Mouse (Mus musculus) spleen, postnatal 10 days (tissue): ENCODE measurements around the gene Specc1l.
A peak's percentile ranks its signal among the peaks of the same experiment; 100 is the strongest.
"Not testable (repeated sequence)": the region's sequence is repeated elsewhere in the genome, so short reads cannot be mapped to it uniquely, and the experiment has no call there.

Experiments
- DNase-seq, 2 experiments: peaks; one replicate each; pipeline ENCODE4 v3.0.0; 2021 to 2022; ENCODE audit warnings: low spot score in 2 of 2

The Specc1l gene

DNA sequence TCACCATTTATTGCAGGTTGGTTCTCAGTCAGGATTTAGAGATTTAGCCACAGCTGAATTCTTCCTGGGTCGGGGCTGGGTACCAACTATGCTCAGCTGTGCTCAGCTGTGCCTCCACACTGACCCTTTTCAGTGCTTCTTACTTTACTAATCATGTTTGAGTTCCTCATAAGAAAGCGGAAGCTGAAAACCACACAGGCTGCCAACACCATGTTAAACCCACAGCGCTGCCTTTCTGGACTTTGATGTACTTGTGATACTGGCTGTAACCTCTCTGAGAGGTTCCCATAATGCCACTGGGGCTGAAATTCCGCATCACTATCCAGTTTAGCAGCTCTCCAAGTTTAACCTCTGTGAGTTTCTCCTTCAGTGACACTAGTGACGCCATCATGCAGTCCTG, 70.8 kb downstream of the Specc1l start:
- DNase-seq = peak in 1 of 2 experiments; percentile 60

DNA sequence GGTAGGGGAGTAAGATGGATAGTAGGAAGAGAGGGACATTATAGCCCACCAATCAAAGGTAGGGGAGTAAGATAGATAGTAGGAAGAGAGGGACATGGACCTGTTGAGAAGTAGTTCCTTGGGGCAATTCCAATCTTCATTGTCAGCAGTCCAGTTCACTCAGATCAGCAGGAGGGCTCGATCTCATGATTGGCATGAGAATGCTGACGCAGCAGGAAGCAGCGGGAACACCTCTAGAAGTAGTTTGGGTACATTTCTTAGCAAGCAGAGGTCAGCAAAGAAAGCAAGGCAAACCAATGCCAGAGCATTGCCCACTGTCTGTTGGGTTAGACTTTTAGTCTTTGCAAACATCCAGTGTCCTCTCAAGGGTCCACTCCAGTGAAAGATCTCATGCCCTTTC, 71.9 kb downstream of the Specc1l start:
- no peak for DNase-seq

GRCm38 (mm10) chr10:75288579-75288978, 76.7 kb downstream of the Specc1l start:
- DNase-seq = no peak

DNA sequence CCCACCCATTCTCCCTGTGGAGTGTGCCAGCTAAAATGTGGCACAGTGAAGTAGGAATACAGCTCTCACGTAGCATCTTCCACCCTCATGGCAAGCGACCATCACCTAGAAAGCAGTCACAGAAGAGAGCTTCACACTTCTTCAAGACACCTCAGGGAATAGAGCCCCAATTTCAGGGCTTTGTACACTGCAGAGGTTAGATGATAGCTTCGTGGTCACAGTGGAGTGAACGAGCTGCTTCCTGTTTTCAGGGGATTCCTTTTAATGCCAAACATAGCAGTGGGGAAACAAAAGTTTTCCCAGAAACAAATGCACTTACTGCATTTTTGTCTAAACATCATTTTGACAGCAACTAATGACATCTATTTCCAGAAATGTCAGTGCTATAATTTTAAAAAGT, 77.5 kb downstream of the Specc1l start:
- DNase-seq = no peak

- DNase-seq = no peak
Observed at GRCm38 (mm10) chr10:75290650-75291049, 78.8 kb downstream of the Specc1l start.

GRCm38 (mm10) chr10:75291338-75291737, 79.5 kb downstream of the Specc1l start:
- DNase-seq = no peak

GRCm38 (mm10) chr10:75292206-75292605, 80.3 kb downstream of the Specc1l start:
- DNase-seq = not testable (repeated sequence)

GRCm38 (mm10) chr10:75293288-75293687, 81.4 kb downstream of the Specc1l start:
- DNase-seq = no peak

GRCm38 (mm10) chr10:75294362-75294761, 82.5 kb downstream of the Specc1l start:
- DNase-seq = no peak

DNA sequence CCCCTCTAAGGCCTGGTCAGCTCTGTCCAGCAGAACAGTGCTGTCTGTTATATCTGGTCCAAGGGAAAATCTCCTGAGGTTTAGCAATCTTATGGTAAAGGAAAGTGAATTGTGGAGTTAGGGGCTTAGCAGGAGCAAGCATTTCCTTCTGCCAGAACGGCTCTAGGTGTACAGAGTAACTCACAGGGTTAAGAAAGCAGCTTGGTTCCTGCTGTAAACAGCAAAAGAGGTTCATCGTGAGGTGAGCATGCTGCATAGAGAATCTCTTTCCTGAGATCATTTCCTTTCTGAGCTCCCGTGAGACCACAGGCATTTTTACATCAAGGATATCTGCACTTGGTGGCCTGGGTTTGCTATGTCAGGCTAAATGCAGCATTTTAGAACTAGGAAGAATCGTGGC, 83.1 kb downstream of the Specc1l start:
- DNase-seq = no peak

GRCm38 (mm10) chr10:75298608-75299007, 86.7 kb downstream of the Specc1l start:
- no peak for DNase-seq

- DNase-seq = peak; percentile 48 to 76
Observed at GRCm38 (mm10) chr10:75299785-75300418, 88.0 kb downstream of the Specc1l start.

DNA sequence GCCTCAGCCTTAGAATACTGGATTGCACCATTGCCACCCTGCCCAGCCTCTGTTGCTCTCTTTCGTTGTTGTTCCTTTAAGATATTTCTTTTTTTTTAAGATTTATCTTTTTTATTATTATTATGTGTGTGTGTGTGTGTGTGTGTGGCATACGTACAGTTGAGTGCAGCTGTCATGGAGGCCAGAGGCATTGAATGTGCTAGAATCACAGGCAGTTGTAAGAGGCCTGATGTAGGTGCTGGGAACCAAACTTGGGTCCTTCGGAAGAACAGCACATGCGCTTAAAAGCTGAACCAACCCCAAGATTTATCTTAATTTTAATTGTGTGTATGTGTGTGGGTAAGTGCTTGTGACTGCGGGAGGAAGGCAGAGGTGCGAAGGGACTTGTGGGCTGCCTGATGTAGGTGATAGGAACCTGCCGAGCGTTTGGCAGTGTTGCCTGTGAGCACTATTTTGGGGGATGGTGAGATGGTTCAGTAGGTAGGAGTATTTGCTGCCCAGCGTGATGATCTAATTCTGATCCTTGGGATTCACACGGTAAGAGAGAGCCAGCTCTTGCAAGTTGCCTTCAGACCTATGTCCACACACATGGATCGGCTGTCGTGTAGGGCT, 89.4 kb downstream of the Specc1l start:
- peak in 1 of 2 experiments; percentile 11 for DNase-seq

DNA sequence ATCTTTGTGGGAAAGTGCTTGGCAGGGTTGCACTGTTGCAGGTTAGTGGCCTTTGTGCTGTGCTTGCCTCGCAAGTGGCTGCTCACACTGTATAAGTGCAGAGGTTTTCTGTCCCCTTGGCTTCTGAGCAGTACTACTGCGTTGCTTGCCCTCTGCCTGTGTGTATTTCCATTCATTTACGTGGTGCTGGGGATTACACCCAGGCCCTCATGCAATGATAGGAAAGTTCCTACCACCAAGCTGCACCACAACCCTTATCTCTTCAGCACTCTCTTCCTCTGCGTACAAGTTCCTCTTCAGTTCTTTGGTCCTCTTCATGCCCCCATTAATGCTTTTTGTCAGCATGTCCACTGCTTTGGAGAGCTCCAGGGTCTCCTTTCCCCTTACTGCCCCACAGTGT, 90.1 kb downstream of the Specc1l start:
- no peak for DNase-seq

DNA sequence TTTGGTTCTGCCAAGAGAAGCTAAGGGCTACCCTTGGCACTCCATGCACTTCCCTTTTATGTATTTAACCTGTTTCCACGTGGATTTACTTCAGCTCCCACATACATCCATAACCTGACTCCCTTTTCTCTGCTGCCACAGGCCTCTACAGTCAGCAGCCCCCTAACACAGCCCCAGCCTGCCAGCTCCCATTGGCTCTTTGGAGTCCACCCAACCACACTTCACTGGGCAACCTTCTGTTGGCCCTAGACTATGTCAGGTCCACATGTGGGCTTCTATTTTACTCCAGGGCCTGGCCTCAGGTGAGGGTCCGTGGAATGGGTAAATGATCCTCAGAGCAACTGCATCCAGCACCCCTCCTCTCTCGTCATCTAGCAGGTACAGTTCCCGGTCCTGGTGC, 90.7 kb downstream of the Specc1l start:
- DNase-seq = no peak

DNA sequence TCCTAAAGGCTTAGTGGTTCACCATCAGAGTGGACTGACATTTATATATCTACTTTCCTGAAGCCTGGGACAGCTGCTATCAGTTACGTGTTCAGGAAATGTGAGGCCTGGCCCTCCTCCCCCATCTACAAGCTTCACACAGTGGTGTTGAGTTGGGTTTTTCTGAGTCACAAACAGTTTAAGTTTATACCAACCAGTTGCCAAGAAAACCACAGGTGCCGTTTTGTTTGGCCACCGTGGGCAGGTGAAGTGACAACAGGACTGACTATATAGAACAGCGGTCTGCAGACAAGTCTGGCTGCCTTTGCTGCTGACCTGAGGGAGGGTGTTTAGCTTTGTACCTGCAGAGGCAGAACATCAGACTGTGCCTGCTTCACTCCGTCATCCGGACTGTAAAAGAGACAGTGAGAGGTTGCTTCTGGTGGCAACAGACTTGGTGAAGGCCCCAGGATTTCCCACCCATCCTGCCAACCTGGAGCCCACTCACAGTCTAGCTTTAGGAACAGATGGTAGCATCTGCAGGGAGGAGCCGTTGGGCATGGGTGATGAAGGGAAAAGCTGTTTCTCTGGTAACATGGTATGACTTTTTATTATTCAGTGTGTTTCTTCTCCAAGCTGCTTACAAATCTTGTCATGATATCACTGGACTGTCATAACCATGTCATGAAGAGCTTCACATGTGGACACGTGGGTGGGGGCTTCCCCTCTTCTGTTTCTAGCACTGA, 91.6 kb downstream of the Specc1l start:
- peak in 1 of 2 experiments; percentile 72 for DNase-seq

DNA sequence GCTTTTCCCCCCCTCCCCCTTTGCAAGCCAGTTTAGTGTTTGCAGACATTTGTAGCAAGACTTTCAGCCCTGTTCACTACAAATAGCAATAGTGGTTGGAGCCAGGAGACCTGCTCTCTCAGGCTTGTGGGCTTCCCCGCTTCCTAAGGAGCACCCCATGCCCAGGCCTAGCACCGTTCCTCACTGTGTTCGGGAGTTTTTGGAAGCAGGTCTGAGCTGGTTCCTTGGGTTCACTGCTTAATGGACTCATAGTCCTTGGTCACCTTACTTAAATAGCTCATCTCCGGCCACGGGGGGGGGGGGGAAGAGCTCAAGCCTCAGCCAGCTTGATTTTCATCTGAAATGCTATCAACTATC, 92.2 kb downstream of the Specc1l start:
- DNase-seq = no peak

GRCm38 (mm10) chr10:75304413-75304812, 92.5 kb downstream of the Specc1l start:
- no peak for DNase-seq

GRCm38 (mm10) chr10:75307130-75307529, 95.3 kb downstream of the Specc1l start:
- DNase-seq = no peak

DNA sequence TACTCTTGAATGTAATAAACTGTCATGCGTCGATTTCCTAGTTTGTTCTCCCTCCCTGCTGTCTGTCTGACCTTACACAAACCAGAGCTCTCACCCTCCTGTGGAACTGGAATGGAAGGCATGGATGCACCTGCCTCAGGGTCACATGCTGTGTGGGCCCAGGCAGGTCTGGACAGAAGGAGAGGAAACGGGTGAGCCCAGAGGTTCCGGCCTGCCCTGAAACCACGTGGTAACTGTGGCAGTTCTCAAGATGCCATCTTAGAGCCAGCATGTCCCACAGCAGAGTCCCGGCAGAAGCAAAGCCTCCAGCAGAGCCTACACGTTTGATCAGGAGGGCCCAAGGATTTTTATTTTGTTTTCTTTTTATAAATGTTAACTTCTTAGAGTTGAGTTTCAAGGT, 100.5 kb downstream of the Specc1l start:
- peak in 1 of 2 experiments; percentile 13 for DNase-seq

DNA sequence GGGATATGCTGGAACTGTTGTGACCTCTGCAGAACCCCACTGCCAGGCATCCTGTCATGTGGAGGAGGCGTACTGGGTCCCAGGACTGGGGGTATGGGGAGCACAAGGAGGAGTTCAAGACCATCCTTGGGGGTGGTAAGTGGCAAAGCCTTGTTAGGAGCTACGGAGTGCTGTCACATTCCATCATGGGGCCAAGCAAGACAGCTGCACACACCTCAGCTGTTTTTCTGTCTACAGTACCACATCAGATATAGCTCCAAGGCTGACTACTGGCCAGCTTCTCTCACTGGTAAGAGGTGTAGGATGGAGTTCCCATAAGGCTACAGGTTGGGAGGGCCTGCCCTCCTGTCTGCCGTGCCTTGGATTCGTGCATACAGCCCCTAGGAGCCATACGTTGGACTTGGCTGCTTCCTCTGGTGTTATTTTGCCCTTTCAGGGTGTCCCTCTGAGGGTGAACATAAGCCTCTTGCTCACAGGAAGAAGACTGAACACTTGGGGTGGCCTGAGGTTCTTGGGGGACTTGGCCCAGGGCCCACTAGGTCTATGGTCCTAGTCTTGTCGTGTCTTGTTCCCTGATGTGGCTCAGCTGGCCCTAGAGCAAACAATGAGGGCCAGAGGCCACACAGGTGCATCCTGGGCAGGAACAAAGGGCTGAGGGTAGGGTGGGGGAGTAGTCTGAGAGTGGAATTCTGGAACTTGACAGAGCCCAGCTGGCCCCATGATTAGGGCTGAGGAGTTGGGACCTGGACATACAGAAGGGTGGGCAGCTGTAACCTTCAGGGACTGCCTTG, 102.5 kb downstream of the Specc1l start:
- no peak for DNase-seq

DNA sequence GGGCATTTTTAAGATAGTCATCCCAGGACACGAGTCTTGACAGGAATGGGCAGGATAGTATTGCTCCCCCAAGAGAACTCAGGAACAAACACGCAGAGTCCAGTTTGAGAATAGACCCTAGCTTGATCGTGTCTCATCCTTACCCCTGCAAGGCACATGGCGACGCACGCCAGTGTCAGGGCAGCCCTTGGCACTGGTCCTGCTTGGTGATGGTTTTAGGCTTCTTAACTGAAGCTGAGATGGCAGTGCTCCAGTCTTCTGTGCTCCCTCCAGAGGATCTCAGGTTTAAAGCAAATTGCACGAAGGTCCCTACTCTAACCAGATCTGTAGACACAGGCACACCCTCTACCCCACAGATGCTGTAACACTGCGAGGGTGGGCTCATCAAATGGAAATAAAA, 103.9 kb downstream of the Specc1l start:
- DNase-seq = no peak
